Mouse (Mus musculus) left cerebral cortex, postnatal 36 days (tissue): ENCODE data around the gene Zbtb34. TPM values are rescaled to one million over a fixed set of nuclear protein-coding genes. Genes with fewer than 3 reads are reported as not detected.

Source experiments
- DNase-seq, 2 experiments: peaks; one replicate each; pipeline ENCODE4 v3.0.0; 2021 to 2022; ENCODE audit warnings: low spot score in 2 of 2, mixed read lengths in 1 of 2
- intact Hi-C: fragments of 180-260 bp; cut with DNase I; formaldehyde crosslinking; loops from one replicate; pipeline ENCODE4 v1.15.1; 2025
- total RNA-seq, 2 experiments: library from RNA; stranded (reverse); gene quantifications; 2 replicates each; pipeline ENCODE4 v1.2.3; 2021

Zbtb34 gene
- 10 to 100 TPM; 18.9 to 27.1 TPM for total RNA-seq

DNA sequence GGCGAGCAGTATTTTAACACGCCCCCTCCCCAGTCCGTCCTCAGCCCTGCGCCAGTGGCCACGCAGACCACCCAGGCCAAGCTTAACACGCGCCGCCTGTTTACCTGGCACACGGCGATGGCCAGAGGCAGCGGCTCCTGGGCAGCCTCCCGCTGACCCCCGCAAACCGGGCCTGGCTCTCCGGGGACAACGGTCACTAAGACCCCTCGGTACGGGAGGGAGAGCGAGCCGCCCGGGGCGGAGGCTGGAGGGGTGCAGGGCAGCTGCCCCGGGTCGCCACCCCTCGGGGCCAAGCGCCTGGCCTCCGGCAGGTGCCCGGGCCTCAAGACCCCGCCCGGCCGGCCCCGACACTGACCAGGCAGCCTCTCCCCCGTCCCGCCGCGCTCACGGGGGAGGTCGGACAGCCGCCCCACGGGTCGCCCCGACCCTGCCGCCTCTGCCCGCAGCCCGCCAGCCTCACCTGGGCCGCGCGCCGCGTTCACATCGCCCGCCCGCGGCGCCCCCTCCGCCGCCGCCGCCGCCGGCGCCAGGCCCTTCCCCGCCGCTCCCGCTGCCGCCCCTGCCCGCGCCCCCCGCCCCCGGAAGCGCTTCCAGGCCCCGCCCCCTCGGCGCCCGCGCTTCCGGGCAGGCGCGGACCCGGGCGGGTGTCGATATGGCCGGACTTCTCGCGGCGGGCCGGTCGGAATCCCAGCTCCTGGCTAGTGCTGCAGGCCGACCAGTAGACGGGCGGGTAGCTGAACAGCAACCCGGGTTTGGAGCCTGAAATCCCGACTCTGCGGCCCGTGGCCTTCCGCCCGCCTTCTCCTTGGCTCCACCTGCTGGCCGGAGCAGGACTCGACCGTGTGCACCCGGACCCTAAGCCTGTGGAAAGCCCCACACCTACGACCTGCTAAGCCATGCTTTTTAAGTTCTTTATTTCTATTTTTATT lies at the start of gene Zbtb34:
Gene Zbtb34, minus strand, starts transcription at position 554 of the 929 bp plus-strand sequence.
- peak; percentile 61 to 62 for DNase-seq
- intact Hi-C loops, result no loop called here

DNA sequence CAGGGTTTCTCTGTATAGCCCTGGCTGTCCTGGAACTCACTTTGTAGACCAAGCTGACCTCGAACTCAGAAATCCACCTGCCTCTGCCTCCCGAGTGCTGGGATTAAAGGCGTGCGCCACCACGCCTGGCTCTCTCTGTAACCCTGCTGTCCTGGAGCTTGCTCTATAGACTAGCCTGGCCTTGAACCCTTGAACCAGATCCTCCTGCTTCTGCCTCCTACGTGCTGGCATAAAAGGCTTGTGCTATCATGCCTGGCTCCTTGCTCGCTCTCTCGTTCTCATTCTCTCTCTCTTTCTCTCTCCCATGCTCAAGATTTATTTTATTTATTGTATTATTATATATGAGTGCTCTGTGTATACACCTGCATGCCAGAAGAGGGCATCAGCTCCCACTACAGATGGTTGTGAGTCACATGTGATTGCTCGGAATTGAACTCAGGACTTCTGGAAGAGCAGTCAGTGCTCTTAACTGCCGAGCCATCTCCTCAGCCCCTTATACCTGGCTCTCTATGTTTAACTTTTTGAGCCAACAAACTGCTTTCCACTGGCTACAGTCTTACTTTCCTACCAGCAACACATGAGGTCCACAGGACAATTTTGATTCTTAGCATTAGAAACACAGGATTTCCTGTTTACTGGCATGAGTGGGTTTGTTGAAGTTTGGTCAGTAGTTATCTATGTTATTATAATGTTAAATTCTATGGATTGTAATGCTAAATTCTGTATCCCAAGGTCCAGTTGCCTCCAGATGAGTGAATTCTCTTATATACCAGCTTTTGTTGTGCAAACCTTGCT lies 47.0 kb upstream of the Zbtb34 start:
- DNase-seq, result no peak
- intact Hi-C loops, result no loop called here

DNA sequence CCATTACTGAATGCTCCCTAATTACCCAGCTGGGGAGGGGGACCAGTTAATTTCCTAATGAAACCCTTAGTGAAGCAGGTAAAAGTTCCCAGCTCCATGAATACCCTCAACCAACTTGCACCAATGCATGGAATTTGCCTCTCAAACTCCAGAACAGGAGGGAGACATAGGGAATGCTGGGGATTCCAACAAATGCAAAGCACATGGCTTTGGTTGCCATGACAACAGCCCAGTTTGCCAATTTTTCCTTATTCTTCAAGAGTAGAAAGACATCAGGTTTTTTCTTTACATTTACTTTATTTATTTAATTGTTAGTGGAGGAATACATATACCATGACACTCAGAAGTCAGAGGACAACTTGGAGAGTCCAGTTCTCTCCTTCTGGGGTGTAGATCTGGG lies 44.8 kb upstream of the Zbtb34 start:
- intact Hi-C loops, result no loop called here

DNA sequence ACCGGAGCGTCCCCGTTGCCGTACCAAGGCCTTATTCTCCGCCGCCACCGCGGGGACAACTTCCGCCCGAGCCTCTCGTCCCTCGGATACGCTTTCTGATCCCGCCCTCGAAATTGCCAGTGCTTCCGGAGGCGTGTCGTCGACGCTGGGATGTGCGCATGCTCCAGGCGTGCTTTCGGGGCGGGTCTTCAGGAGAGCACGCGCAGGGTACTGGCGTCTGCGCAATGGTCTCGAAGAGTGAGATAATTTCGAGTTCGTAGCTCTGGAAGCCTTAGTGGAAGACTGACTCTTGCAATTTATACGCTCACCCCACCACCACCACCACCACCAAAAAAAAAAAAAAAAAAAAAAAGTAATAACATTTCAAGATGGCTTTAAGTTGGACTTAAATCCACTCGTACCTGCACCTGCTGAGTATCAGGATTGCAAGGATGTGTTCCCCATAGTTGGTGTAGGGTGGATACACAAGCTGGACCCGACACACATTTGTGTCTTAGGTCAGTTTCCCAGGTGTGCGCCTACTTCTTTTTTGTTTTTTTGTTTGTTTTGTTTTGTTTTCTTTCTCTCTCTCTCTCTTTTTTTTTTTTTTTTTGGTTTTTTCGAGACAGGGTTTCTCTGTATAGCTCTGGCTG lies 37.5 kb upstream of the Zbtb34 start, which contains the start of gene Zbtb43:
Gene Zbtb43, minus strand, starts transcription at position 94 of the 632 bp plus-strand sequence.
- peak; percentile 95 to 96 for DNase-seq
- intact Hi-C loops, result no loop called here

More for the DNA sequence above, 44.8 kb upstream of the Zbtb34 start:
- peak in 1 of 2 experiments; percentile 49 for DNase-seq

DNA sequence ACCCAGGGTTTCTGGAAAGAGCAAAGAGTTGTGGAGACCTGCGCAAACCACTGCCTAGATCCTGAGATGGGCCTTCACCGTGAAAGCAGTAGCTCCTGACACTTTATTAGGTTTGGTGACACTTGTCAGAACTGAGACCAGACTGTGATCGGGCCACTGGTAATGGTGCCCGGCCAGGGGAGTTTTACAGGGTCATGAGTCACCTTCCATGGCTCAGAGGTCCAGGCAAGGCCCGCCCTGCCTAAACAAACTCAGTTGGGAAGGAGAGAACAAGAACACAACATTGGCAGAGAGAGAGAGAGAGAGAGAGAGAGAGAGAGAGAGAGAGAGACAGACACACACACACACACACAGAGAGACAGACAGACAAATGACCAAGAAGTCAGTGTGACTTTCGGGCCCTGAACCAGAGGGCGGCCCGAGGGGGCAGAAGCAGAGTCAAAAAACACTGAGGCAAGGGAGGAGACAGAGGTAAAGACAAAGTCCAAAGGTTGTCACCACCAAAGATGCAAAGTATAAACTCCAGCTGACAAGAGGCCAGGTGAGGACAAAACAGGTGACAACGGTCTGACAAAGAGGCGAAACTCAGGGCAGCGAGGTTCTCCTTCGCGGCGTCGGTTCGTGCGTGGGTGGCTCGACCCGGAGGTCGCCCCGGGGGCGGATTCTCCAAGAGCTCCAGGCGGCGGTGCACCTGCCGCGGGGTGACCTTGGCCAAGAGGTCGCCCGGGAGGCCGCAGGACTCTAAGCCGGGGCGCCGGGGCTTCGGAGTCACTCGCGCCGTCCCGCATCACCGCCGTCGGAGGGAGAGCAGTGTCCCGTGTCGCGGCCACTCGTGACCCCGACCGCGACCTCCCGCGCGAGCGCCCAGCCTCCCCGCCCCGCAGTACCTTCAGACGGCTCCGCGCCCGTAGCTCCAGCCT lies 36.7 kb upstream of the Zbtb34 start:
- intact Hi-C loops, result no loop called here
- DNase-seq, result no peak

- DNase-seq, result no peak
- intact Hi-C loops, result no loop called here
Measured at GRCm38 (mm10) chr2:33465966-33466365, 34.8 kb upstream of the Zbtb34 start.

DNA sequence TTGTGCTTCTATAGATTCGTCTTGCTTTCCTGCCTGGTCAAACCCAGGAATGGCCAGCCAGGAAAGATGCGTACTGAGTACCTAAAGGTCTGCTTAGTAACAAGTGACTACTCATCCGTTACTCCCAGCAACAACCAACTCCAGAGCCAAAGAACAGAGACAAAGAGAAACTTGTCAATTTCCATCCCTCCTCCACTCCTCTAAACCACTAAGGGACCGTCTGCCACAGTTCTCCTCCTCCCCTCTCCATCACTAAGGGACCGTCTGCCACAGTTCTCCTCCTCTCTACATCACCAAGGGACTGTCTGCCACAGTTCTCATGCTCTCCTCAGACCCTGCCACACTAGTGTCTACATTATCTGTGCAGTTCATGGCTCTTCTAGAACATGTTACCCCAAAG lies 34.1 kb upstream of the Zbtb34 start:
- intact Hi-C loops, result no loop called here
- no peak for DNase-seq

GRCm38 (mm10) chr2:33462066-33462465 lies 30.9 kb upstream of the Zbtb34 start:
- intact Hi-C loops, result no loop called here

GRCm38 (mm10) chr2:33461066-33461465 lies 29.9 kb upstream of the Zbtb34 start:
- intact Hi-C loops, result no loop called here

More at GRCm38 (mm10) chr2:33462066-33462465, 30.9 kb upstream of the Zbtb34 start:
- no peak for DNase-seq

GRCm38 (mm10) chr2:33459660-33460059 lies 28.5 kb upstream of the Zbtb34 start:
- intact Hi-C loops, result no loop called here
- no peak for DNase-seq

More at GRCm38 (mm10) chr2:33461066-33461465, 29.9 kb upstream of the Zbtb34 start:
- no peak for DNase-seq

- no peak for DNase-seq
- intact Hi-C loops, result no loop called here
Measured at GRCm38 (mm10) chr2:33456696-33457095, 25.6 kb upstream of the Zbtb34 start.

GRCm38 (mm10) chr2:33456242-33456641 lies 25.1 kb upstream of the Zbtb34 start:
- no peak for DNase-seq
- intact Hi-C loops, result no loop called here

- DNase-seq, result no peak
- intact Hi-C loops, result no loop called here
Measured at GRCm38 (mm10) chr2:33455350-33455749, 24.2 kb upstream of the Zbtb34 start.

GRCm38 (mm10) chr2:33454816-33455215 lies 23.7 kb upstream of the Zbtb34 start:
- no peak for DNase-seq
- intact Hi-C loops, result no loop called here

DNA sequence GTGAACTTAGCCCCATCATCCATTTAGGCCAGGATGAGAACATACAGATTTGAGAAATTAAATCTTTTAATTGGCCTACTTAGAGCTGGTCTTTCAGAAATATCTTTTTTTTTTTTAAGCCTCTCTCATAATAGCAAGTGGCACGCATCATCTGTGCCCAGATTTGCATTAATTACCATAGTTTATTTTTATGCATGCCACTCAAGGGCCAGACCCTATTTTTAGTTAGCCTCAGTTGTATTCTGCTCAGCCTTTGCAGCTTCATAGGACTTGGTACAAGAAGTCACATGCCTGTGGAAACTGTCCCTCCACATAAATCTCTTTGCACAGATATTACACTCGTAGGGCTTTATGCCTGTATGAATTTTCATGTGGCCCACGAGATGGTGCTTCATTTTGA lies 22.4 kb upstream of the Zbtb34 start:
- DNase-seq, result no peak
- intact Hi-C loops, result no loop called here

- no peak for DNase-seq
- intact Hi-C loops, result no loop called here
Measured at GRCm38 (mm10) chr2:33452721-33453120, 21.6 kb upstream of the Zbtb34 start.

- DNase-seq, result no peak
Measured at GRCm38 (mm10) chr2:33452140-33452539, 21.0 kb upstream of the Zbtb34 start.

DNA sequence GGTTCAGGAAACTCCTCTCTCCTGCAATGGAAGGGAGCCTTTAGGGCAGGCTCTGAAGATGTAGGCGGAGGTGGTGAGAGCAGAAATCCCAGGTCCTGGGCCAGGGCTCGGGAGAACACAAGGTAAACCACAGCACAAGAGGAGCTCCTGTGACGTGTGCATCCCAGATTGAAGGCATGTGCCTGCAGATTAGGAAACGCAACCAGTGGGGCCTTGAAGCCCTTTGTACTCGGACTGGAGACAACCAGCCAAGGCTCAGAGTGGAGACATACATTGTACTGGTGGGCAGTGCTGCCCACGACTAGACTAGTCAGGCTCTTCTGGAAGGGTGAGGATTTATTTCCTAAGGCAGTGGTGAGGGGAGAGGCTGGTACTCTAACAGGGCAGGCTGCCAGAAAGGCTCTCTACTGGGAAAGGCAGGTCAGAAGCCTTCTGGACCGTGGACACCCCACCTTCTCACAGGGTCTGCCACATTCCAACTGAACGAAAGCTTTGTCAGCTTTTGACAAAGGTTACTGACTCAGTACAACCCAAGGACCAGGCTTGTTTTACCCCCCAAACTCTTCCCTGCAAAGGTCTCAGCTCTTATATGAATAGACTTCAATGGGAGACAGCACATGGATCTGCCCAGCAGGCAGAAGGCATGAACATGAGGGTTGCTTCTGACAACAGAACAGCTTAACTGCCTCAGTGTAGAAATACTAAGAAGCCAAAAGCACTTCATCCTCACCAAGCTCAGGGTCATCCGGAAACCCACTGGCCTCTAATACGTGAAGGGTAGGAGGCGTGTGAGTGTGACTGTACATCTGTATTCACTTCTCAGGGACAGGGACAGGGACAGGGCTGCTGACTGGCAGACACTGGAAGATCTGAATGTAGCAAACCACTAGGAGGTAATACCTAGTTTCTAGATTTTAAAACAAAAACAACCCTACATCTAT lies 20.2 kb upstream of the Zbtb34 start:
- intact Hi-C loops, result no loop called here
- no peak for DNase-seq

More at GRCm38 (mm10) chr2:33452140-33452539, 21.0 kb upstream of the Zbtb34 start:
- intact Hi-C loops, result no loop called here
